In genomic region chr4:31366172-31366571, GRCm38 (mm10) we compare ENCODE assay signal across 18 mouse cellular contexts.
DNase-seq lines count a peak whose midpoint lies in the region; ATAC-seq and TF ChIP-seq lines count a peak whose summit lies in the region.
"Had no signal": no experiment of that assay in that cellular context is flagged by ENCODE, and none has a peak within 500 bp of the region (broad histone marks: within the 10 kb centered on the region; RNA-seq: fewer than 3 reads in every experiment).

No protein-coding gene starts in this region.

- no peaks in the 10 kb centered on the region for H3K27me3 ChIP-seq in forebrain, embryonic 16.5 days (replicated peaks; ENCODE audit: control insufficient read depth, insufficient read depth, low read length)
- H3K27me3 ChIP-seq: heart, embryonic 12.5 days; intestine, embryonic 15.5 days; kidney, embryonic 15.5 days; limb, embryonic 12.5 days; liver, embryonic 13.5 days; Patski had no signal

- 36% methylated on average over 1 of the region's 1 CpGs for WGBS in forebrain, embryonic 16.5 days

- no peak overlapping the region for H3K4me3 ChIP-seq in forebrain, embryonic 16.5 days (replicated peaks; ENCODE audit: low read length)
- H3K4me3 ChIP-seq: embryonic facial prominence, embryonic 10.5 days; heart, embryonic 12.5 days; intestine, embryonic 15.5 days; kidney, embryonic 15.5 days; limb, embryonic 12.5 days; liver, embryonic 13.5 days had no signal

- no peaks in the 10 kb centered on the region for H3K36me3 ChIP-seq in forebrain, embryonic 16.5 days (ENCODE audit: control insufficient read depth, insufficient read depth)
- H3K36me3 ChIP-seq: embryonic facial prominence, embryonic 10.5 days; heart, embryonic 12.5 days; intestine, embryonic 15.5 days; kidney, embryonic 15.5 days; limb, embryonic 12.5 days; liver, embryonic 13.5 days had no signal

- intact Hi-C loops in left cerebral cortex, postnatal 4 days (cut with DNase I) = no loop called here
- intact Hi-C loops in gastrocnemius, postnatal 14 days (cut with DNase I; ENCODE audit: low total_unique reads) = no loop called here

- H3K4me1 ChIP-seq in forebrain, embryonic 16.5 days (replicated peaks; ENCODE audit: control insufficient read depth, insufficient read depth, low read length) = peaks cover 6% of the 10 kb centered on the region; the same call in 1 of the 2 replicates
- H3K4me1 ChIP-seq: embryonic facial prominence, embryonic 10.5 days; heart, embryonic 12.5 days; intestine, embryonic 15.5 days; kidney, embryonic 15.5 days; limb, embryonic 12.5 days; liver, embryonic 13.5 days had no signal

- no peaks in the 10 kb centered on the region for H3K9me3 ChIP-seq in forebrain, embryonic 16.5 days (ENCODE audit: control insufficient read depth, low read length)
- H3K9me3 ChIP-seq: embryonic facial prominence, embryonic 10.5 days; heart, embryonic 12.5 days; intestine, embryonic 15.5 days; kidney, embryonic 15.5 days; limb, embryonic 12.5 days had no signal

- no peak for TF ChIP-seq POLR2A in brain, embryonic 14.5 days (IDR thresholded peaks at IDR 0.05; ENCODE audit: borderline replicate concordance, extremely low read depth, insufficient read depth, insufficient read length, poor library complexity, severe bottlenecking)

- no peak for TF ChIP-seq CTCF in brain, embryonic 14.5 days (IDR thresholded peaks at IDR 0.05; ENCODE audit: borderline replicate concordance, extremely low read depth, insufficient read depth, insufficient read length)

- H3K4me2 ChIP-seq in forebrain, embryonic 16.5 days (ENCODE audit: low read length) = no peak overlapping the region
- H3K4me2 ChIP-seq: heart, embryonic 12.5 days; intestine, embryonic 15.5 days; kidney, embryonic 15.5 days; limb, embryonic 12.5 days; liver, embryonic 13.5 days had no signal

- peak; percentile 33 for DNase-seq in left cerebral cortex, postnatal 4 days
- DNase-seq in left cerebral cortex, adult 8-10 months (ENCODE audit: low spot score in 2 of 2) = no peak
- peak; percentile 87 for DNase-seq in brain, embryonic 14.5 days (ENCODE audit: low read depth)
- DNase-seq in mesoderm, embryonic 11.5 days (ENCODE audit: low read depth, low spot score) = peak; percentile 29
- DNase-seq in gastrocnemius, postnatal 14 days = no peak
- DNase-seq in cerebellum, postnatal 25 days = no peak
- DNase-seq: adrenal gland, postnatal 14 days; cerebellum, postnatal 36 days; gastrocnemius, postnatal 25 days; liver, embryonic 13.5 days had no signal

- no peak overlapping the region for H3K9ac ChIP-seq in forebrain, embryonic 16.5 days (replicated peaks; ENCODE audit: low read depth, low read length)
- H3K9ac ChIP-seq: heart, embryonic 12.5 days; intestine, embryonic 15.5 days; kidney, embryonic 15.5 days; limb, embryonic 12.5 days; liver, embryonic 13.5 days had no signal

- H3K27ac ChIP-seq in forebrain, embryonic 16.5 days (ENCODE audit: low read length) = peak overlapping the region; percentile 83
- H3K27ac ChIP-seq: embryonic facial prominence, embryonic 10.5 days; intestine, embryonic 15.5 days; kidney, embryonic 15.5 days; limb, embryonic 12.5 days; liver, embryonic 13.5 days had no signal

- peak; percentile 89 for ATAC-seq in forebrain, embryonic 16.5 days
- ATAC-seq: activated CD4-positive, CD25-positive, alpha-beta regulatory T cell, adult 4 months; intestine, embryonic 15.5 days; Patski had no signal

Comparison
In these comparisons a context has a peak if more than half of its experiments do, and no peak if none do; other contexts are left out.
1. DNase-seq: peak in left cerebral cortex, postnatal 4 days (single experiment), brain, embryonic 14.5 days (single experiment) and mesoderm, embryonic 11.5 days (single experiment); none in left cerebral cortex, adult 8-10 months (0 of 2), gastrocnemius, postnatal 14 days (single experiment) and cerebellum, postnatal 25 days (0 of 2).